Mouse (Mus musculus): ENCODE measurements around the gene Chst11. TPM values are rescaled to one million over a fixed set of nuclear protein-coding genes. Genes with fewer than 3 reads are reported as not detected.

Chst11 gene
- total RNA-seq, 2 experiments from 2014 or later, result 30.1 to 33.7 TPM

- no peak for DNase-seq (ENCODE audit: low spot score in 2 of 2)
These were observed 4.2 kb downstream of the Chst11 start for GRCm38 (mm10) chr10:82989418-82990025.

GRCm38 (mm10) chr10:82990918-82991317 lies 5.6 kb downstream of the Chst11 start:
- DNase-seq (ENCODE audit: low spot score in 2 of 2), result no peak

- DNase-seq (ENCODE audit: low spot score in 2 of 2), result no peak
These were observed 6.6 kb downstream of the Chst11 start for GRCm38 (mm10) chr10:82991756-82992519.

- DNase-seq (ENCODE audit: low spot score in 2 of 2), result no peak
These were observed 9.0 kb downstream of the Chst11 start for GRCm38 (mm10) chr10:82994284-82994683.

GRCm38 (mm10) chr10:82997460-82997859 lies 12.2 kb downstream of the Chst11 start:
- DNase-seq (ENCODE audit: low spot score in 2 of 2), result no peak

GRCm38 (mm10) chr10:83000169-83000568 lies 14.9 kb downstream of the Chst11 start:
- no peak for DNase-seq (ENCODE audit: low spot score in 2 of 2)

GRCm38 (mm10) chr10:83000721-83001120 lies 15.4 kb downstream of the Chst11 start:
- DNase-seq (ENCODE audit: low spot score in 2 of 2), result no peak

- no peak for DNase-seq (ENCODE audit: low spot score in 2 of 2)
These were observed 18.6 kb downstream of the Chst11 start for GRCm38 (mm10) chr10:83003899-83004298.

GRCm38 (mm10) chr10:83004389-83004788 lies 19.1 kb downstream of the Chst11 start:
- peak; percentile 67 to 84 for DNase-seq (ENCODE audit: low spot score in 2 of 2)

- no peak for DNase-seq (ENCODE audit: low spot score in 2 of 2)
These were observed 19.7 kb downstream of the Chst11 start for GRCm38 (mm10) chr10:83005003-83005402.

GRCm38 (mm10) chr10:83006258-83006657 lies 21.0 kb downstream of the Chst11 start:
- no peak for DNase-seq (ENCODE audit: low spot score in 2 of 2)

- DNase-seq (ENCODE audit: low spot score in 2 of 2), result no peak
These were observed 28.7 kb downstream of the Chst11 start for GRCm38 (mm10) chr10:83013984-83014383.

GRCm38 (mm10) chr10:83015919-83016318 lies 30.6 kb downstream of the Chst11 start:
- DNase-seq (ENCODE audit: low spot score in 2 of 2), result no peak

GRCm38 (mm10) chr10:83016779-83017178 lies 31.5 kb downstream of the Chst11 start:
- DNase-seq (ENCODE audit: low spot score in 2 of 2), result no peak

- no peak for DNase-seq (ENCODE audit: low spot score in 2 of 2)
These were observed 32.6 kb downstream of the Chst11 start for GRCm38 (mm10) chr10:83017760-83018498.

GRCm38 (mm10) chr10:83018521-83018920 lies 33.2 kb downstream of the Chst11 start:
- DNase-seq (ENCODE audit: low spot score in 2 of 2), result no peak

GRCm38 (mm10) chr10:83019497-83020270 lies 34.4 kb downstream of the Chst11 start:
- DNase-seq (ENCODE audit: low spot score in 2 of 2), result no peak

- DNase-seq (ENCODE audit: low spot score in 2 of 2), result no peak
These were observed 37.3 kb downstream of the Chst11 start for GRCm38 (mm10) chr10:83022616-83023015.

- DNase-seq (ENCODE audit: low spot score in 2 of 2), result no peak
These were observed 40.9 kb downstream of the Chst11 start for GRCm38 (mm10) chr10:83026174-83026573.

GRCm38 (mm10) chr10:83027673-83028072 lies 42.4 kb downstream of the Chst11 start:
- DNase-seq (ENCODE audit: low spot score in 2 of 2), result no peak

- no peak for DNase-seq (ENCODE audit: low spot score in 2 of 2)
These were observed 44.9 kb downstream of the Chst11 start for GRCm38 (mm10) chr10:83030103-83030661.

Measured in left cerebral cortex, adult 18-20 months (tissue).